Mouse (Mus musculus): Measurements from ENCODE around the gene Tspan11.

DNA sequence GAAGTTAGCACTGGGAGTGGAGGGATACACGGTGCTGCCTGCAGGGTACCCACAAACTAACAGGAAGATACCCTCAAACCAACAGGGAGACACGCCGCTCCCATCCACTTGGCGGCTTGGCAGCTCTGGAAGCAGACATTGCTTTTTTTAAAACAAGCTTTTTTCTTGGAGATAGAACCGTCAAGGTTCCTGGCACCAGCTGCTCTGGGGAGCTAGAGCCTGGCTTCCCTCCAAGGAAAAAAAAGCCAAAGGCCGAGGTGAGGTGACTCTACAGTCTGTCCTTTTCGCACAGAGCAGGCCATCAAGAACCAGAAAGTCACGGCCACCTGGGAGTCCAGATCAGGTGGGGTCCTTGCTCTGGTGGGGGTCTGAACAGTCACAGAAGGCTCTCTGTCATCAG is 93.8 kb downstream of the Tspan11 start:
- TF ChIP-seq CTCF (IDR thresholded peaks at IDR 0.05; ENCODE audit: low read depth, low read length) (no peak), GATA1 (IDR thresholded peaks at IDR 0.05; ENCODE audit: borderline replicate concordance, low read length) (no peak)

Measured in G1E (cell line).